Mouse (Mus musculus) ES-Bruce4 (cell line): ENCODE data around the gene Rbm28.

Experiments used
- CTCF ChIP-seq: IDR thresholded peaks from one replicate; pipeline ENCODE4 v1.8.1; 2011; ENCODE audit warnings: low read depth, low read length
- POLR2A ChIP-seq: IDR thresholded peaks from one replicate; pipeline ENCODE4 v1.8.1; 2011; ENCODE audit warnings: low read length; ENCODE audit not compliant: insufficient read depth

DNA sequence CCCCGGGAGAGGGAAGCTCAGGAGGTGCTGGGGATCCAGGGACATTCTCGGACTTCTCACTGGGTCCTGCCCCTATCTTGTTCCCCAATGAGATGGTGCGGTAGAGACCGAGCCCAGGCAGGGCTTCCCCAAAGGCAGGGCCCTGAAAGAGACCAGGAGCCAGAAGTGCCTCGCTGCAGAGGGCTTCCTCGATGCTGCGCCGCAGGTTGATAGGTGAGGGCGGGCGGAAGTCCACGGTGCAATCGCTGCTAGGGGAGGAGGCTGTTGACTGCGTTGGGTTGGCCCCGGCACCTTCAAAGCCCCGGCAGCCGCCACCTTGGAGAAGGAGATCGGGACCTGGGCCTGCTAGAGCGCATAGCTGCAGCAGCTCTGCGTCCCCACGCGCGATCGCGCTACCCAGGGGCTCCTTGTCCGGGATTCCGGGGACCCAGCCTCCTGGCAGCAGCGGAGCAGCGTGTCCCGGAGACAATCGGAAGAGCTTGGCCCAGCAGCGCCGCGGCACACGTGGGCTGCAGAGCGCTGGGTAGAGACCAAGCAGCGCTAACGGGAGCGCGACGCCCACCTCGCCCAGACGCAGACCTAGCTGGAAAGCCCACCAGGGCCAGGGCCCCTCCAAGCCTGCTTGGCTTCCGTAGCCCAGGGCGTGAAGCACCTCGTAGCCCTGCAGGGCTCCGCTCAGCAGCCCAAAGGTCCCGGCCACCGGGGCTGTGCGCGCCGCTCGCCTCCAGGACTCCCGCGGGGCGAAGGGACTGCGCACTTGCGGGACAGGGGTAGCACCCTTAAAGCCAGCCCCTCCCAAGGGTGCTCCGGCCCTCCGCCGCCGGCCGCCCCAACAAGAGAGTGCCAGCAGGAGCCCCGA, 5.5 kb upstream of the Rbm28 start:
- no peak for TF ChIP-seq CTCF
- no peak for TF ChIP-seq POLR2A
